10 mouse cellular contexts compared by ENCODE assay signal in the genomic region with DNA sequence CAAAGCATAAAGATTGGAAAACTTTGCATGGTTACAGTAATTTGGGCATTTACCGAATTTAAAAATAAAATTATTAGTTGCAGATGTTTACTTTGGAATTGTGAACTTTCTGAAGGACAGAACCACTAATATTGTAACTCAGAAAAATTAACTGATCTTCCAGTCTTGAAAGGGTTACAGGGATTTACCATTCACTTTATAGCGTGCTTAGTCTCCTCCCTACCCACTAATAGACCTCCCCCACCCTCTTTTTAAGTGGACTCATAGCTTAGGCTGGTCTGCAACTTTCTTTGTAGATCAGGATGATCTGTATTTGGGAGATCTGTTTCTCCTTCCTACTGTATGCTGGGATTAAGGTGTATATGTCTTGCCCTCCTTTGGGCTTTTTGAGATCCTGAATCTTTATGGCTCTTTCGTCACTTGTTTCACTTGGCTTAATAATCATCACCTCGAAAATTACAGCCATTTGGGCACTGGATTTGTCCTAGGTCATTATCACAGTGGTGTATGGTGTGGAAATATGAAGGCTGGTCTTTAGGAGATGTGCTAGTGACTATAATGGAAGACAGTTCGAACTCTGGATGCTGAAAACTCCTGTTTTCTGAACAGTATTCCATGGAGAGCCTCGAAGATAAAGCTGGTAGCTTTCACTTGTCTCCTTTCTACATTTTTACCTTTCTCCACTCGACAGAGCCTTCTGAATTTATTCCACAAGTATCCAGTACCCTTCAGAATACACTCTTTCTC. TPM values are rescaled to one million over a fixed set of nuclear protein-coding genes. Genes with fewer than 3 reads are reported as not detected.
A peak's percentile ranks its signal among the peaks of the same experiment; 100 is the strongest.
DNase-seq lines count a peak whose midpoint lies in the region; ATAC-seq lines count a peak whose summit lies in the region.
"Had no signal": no experiment of that assay in that cellular context is flagged by ENCODE, and none has a peak within 500 bp of the region (broad histone marks: within the 10 kb centered on the region; RNA-seq: fewer than 3 reads in every experiment).

No protein-coding gene starts in this region.

- H3K27ac ChIP-seq in liver, embryonic 11.5 days (ENCODE audit: low read depth, low read length) = peak overlapping the region; percentile 100
- H3K27ac ChIP-seq in embryonic facial prominence, embryonic 13.5 days = peak overlapping the region; percentile 97
- H3K27ac ChIP-seq in limb, embryonic 11.5 days (replicated peaks; ENCODE audit: low read depth, low read length) = peak overlapping the region; percentile 94
- H3K27ac ChIP-seq in stomach, embryonic 15.5 days = peak overlapping the region; percentile 68

- peak overlapping the region; percentile 75 for H3K9ac ChIP-seq in liver, embryonic 11.5 days (ENCODE audit: low read depth, low read length)
- H3K9ac ChIP-seq in embryonic facial prominence, embryonic 13.5 days = peak overlapping the region; percentile 66
- H3K9ac ChIP-seq in limb, embryonic 11.5 days (ENCODE audit: low read length) = peak overlapping the region; percentile 70
- peak overlapping the region; percentile 9; the same call in 1 of the 2 replicates for H3K9ac ChIP-seq in stomach, embryonic 15.5 days

- H3K4me2 ChIP-seq in liver, embryonic 11.5 days = peak overlapping the region; percentile 88
- H3K4me2 ChIP-seq in embryonic facial prominence, embryonic 13.5 days = peak overlapping the region; percentile 66
- peak overlapping the region; percentile 75 for H3K4me2 ChIP-seq in limb, embryonic 11.5 days (ENCODE audit: low read depth, severe bottlenecking)
- peak overlapping the region; percentile 70 for H3K4me2 ChIP-seq in stomach, embryonic 15.5 days

- no peak for DNase-seq in liver, embryonic 11.5 days (ENCODE audit: low spot score)
- DNase-seq in liver = no peak
- DNase-seq in limb, embryonic 11.5 days (ENCODE audit: low spot score) = no peak
- DNase-seq in gastrocnemius, postnatal 10 days = no peak
- no peak for DNase-seq in urinary bladder, postnatal 36 days (ENCODE audit: low spot score in 2 of 2)
- DNase-seq in spleen, postnatal 14 days (ENCODE audit: low spot score in 2 of 2) = no peak
- DNase-seq: thymus, postnatal 25 days had no signal

- no peaks in the 10 kb centered on the region for H3K36me3 ChIP-seq in liver, embryonic 11.5 days (ENCODE audit: control insufficient read depth, insufficient read depth, low read length)
- no peaks in the 10 kb centered on the region for H3K36me3 ChIP-seq in embryonic facial prominence, embryonic 13.5 days
- H3K36me3 ChIP-seq in limb, embryonic 11.5 days (ENCODE audit: control insufficient read depth, insufficient read depth, low read length) = no peaks in the 10 kb centered on the region
- H3K36me3 ChIP-seq in stomach, embryonic 15.5 days = no peaks in the 10 kb centered on the region

- ATAC-seq in liver, embryonic 11.5 days (replicated peaks; ENCODE audit: low FRiP score) = no peak
- ATAC-seq in embryonic facial prominence, embryonic 13.5 days (ENCODE audit: insufficient number of reproducible peaks, insufficient read depth, low FRiP score, low TSS enrichment, low read depth) = no peak
- no peak for ATAC-seq in limb, embryonic 11.5 days (ENCODE audit: insufficient number of reproducible peaks, low FRiP score, low TSS enrichment, low read depth)
- ATAC-seq in stomach, embryonic 15.5 days (ENCODE audit: insufficient read depth, low FRiP score, low read depth) = no peak
- ATAC-seq: activated CD4-positive, CD25-positive, alpha-beta regulatory T cell, adult 4 months had no signal

- WGBS in liver, embryonic 11.5 days = 21% methylated on average over 7 of the region's 7 CpGs
- 16% methylated on average over 7 of the region's 7 CpGs for WGBS in embryonic facial prominence, embryonic 13.5 days
- whole genome bisulfite sequencing in limb, embryonic 11.5 days = 23% methylated on average over 7 of the region's 7 CpGs
- 14% methylated on average over 7 of the region's 7 CpGs for WGBS in stomach, embryonic 15.5 days

- H3K9me3 ChIP-seq in liver, embryonic 11.5 days (ENCODE audit: control insufficient read depth, low read length) = no peaks in the 10 kb centered on the region
- H3K9me3 ChIP-seq in embryonic facial prominence, embryonic 13.5 days = no peaks in the 10 kb centered on the region
- H3K9me3 ChIP-seq in limb, embryonic 11.5 days (ENCODE audit: control insufficient read depth, low read length) = no peaks in the 10 kb centered on the region
- no peaks in the 10 kb centered on the region for H3K9me3 ChIP-seq in stomach, embryonic 15.5 days

- peak overlapping the region; percentile 65 for H3K4me3 ChIP-seq in liver, embryonic 11.5 days (ENCODE audit: low read depth, low read length)
- peak overlapping the region; percentile 54 for H3K4me3 ChIP-seq in embryonic facial prominence, embryonic 13.5 days
- peak overlapping the region; percentile 47 for H3K4me3 ChIP-seq in limb, embryonic 11.5 days (ENCODE audit: low read depth, low read length)
- H3K4me3 ChIP-seq in stomach, embryonic 15.5 days (replicated peaks) = peak overlapping the region; percentile 35

- no peaks in the 10 kb centered on the region for H3K27me3 ChIP-seq in liver, embryonic 11.5 days (replicated peaks; ENCODE audit: control insufficient read depth, insufficient read depth, low read length)
- H3K27me3 ChIP-seq in embryonic facial prominence, embryonic 13.5 days = no peaks in the 10 kb centered on the region
- no peaks in the 10 kb centered on the region for H3K27me3 ChIP-seq in limb, embryonic 11.5 days (ENCODE audit: control insufficient read depth, insufficient read depth, low read length)
- no peaks in the 10 kb centered on the region for H3K27me3 ChIP-seq in stomach, embryonic 15.5 days (replicated peaks)

- peaks cover 20% of the 10 kb centered on the region for H3K4me1 ChIP-seq in liver, embryonic 11.5 days (replicated peaks; ENCODE audit: control insufficient read depth, insufficient read depth, low read length)
- H3K4me1 ChIP-seq in embryonic facial prominence, embryonic 13.5 days = peaks cover 32% of the 10 kb centered on the region
- peaks cover 11% of the 10 kb centered on the region for H3K4me1 ChIP-seq in limb, embryonic 11.5 days (ENCODE audit: control insufficient read depth, insufficient read depth, low read length)
- H3K4me1 ChIP-seq in stomach, embryonic 15.5 days = peaks cover 17% of the 10 kb centered on the region

RNA-seq across cellular contexts. Expression of a gene that starts 1.0 kb away (rescaled TPM):
- 5.2 TPM in 2 replicates for polyA plus RNA-seq in liver, embryonic 11.5 days (2014; fragmentation: Nextera tagmentation; extraction: Ambion mirVana)
- 5.3 and 6.7 TPM in 2 replicates for polyA plus RNA-seq in embryonic facial prominence, embryonic 13.5 days (2015; fragmentation: Nextera tagmentation; extraction: Ambion mirVana)
- polyA plus RNA-seq in limb, embryonic 11.5 days (2014; fragmentation: Nextera tagmentation; extraction: Ambion mirVana) = 7.0 and 9.4 TPM in 2 replicates
- 6.5 and 7.3 TPM in 2 replicates for polyA plus RNA-seq in stomach, embryonic 15.5 days (2015; fragmentation: Nextera tagmentation; extraction: Ambion mirVana)
- total RNA-seq in gastrocnemius, postnatal 10 days (2021) = 10 to 100 TPM; 58.4 to 59.9 TPM

RNA-seq across cellular contexts. Expression of a gene that starts 2.5 kb away (rescaled TPM):
- polyA plus RNA-seq in liver, embryonic 11.5 days (2014; fragmentation: Nextera tagmentation; extraction: Ambion mirVana) = 1.1 and 5.1 TPM in 2 replicates
- 6.6 and 13.4 TPM in 2 replicates for polyA plus RNA-seq in embryonic facial prominence, embryonic 13.5 days (2015; fragmentation: Nextera tagmentation; extraction: Ambion mirVana)
- 5.1 and 7.9 TPM in 2 replicates for polyA plus RNA-seq in limb, embryonic 11.5 days (2014; fragmentation: Nextera tagmentation; extraction: Ambion mirVana)
- 4.1 and 13.0 TPM in 2 replicates for polyA plus RNA-seq in stomach, embryonic 15.5 days (2015; fragmentation: Nextera tagmentation; extraction: Ambion mirVana)
- total RNA-seq in gastrocnemius, postnatal 10 days (2021) = 100 to 1,000 TPM; 189 to 190 TPM
- polyA plus RNA-seq: activated CD4-positive, CD25-positive, alpha-beta regulatory T cell, adult 4 months had no signal

RNA-seq across cellular contexts. Expression of a gene that starts 5.4 kb away (rescaled TPM):
- 3.3 and 4.3 TPM in 2 replicates for polyA plus RNA-seq in liver, embryonic 11.5 days (2014; fragmentation: Nextera tagmentation; extraction: Ambion mirVana)
- 7.3 and 7.9 TPM in 2 replicates for polyA plus RNA-seq in embryonic facial prominence, embryonic 13.5 days (2015; fragmentation: Nextera tagmentation; extraction: Ambion mirVana)
- 4.0 and 5.6 TPM in 2 replicates for polyA plus RNA-seq in limb, embryonic 11.5 days (2014; fragmentation: Nextera tagmentation; extraction: Ambion mirVana)
- polyA plus RNA-seq in stomach, embryonic 15.5 days (2015; fragmentation: Nextera tagmentation; extraction: Ambion mirVana) = 6.1 and 7.3 TPM in 2 replicates
- 100 to 1,000 TPM; 473 to 507 TPM for total RNA-seq in gastrocnemius, postnatal 10 days (2021)

RNA-seq across cellular contexts. Expression of a gene that starts 6.9 kb away (rescaled TPM):
- 1.6 and 1.7 TPM in 2 replicates for polyA plus RNA-seq in liver, embryonic 11.5 days (2014; fragmentation: Nextera tagmentation; extraction: Ambion mirVana)
- polyA plus RNA-seq in embryonic facial prominence, embryonic 13.5 days (2015; fragmentation: Nextera tagmentation; extraction: Ambion mirVana) = 0.98 and 1.4 TPM in 2 replicates
- 0.79 and 1.0 TPM in 2 replicates for polyA plus RNA-seq in limb, embryonic 11.5 days (2014; fragmentation: Nextera tagmentation; extraction: Ambion mirVana)
- polyA plus RNA-seq in stomach, embryonic 15.5 days (2015; fragmentation: Nextera tagmentation; extraction: Ambion mirVana) = 1.0 and 1.5 TPM in 2 replicates
- 10 to 100 TPM; 11.8 to 13.3 TPM for total RNA-seq in gastrocnemius, postnatal 10 days (2021)

RNA-seq across cellular contexts. Expression of a gene that starts 7.6 kb away (rescaled TPM):
- polyA plus RNA-seq in liver, embryonic 11.5 days (2014; fragmentation: Nextera tagmentation; extraction: Ambion mirVana) = 0.42 and 0.62 TPM in 2 replicates
- 1.2 and 1.3 TPM in 2 replicates for polyA plus RNA-seq in embryonic facial prominence, embryonic 13.5 days (2015; fragmentation: Nextera tagmentation; extraction: Ambion mirVana)
- 1.4 and 2.0 TPM in 2 replicates for polyA plus RNA-seq in limb, embryonic 11.5 days (2014; fragmentation: Nextera tagmentation; extraction: Ambion mirVana)
- polyA plus RNA-seq in stomach, embryonic 15.5 days (2015; fragmentation: Nextera tagmentation; extraction: Ambion mirVana) = 0.83 and 0.94 TPM in 2 replicates
- total RNA-seq in gastrocnemius, postnatal 10 days (2021) = 10 to 100 TPM; 53.8 to 66.7 TPM

Comparison
In these comparisons a context has a peak if more than half of its experiments do, and no peak if none do; other contexts are left out.
1. H3K9ac ChIP-seq: peak in every context shown above with its lines; median percentile 75 in liver, embryonic 11.5 days; 70 in limb, embryonic 11.5 days; 66 in embryonic facial prominence, embryonic 13.5 days; 9 in stomach, embryonic 15.5 days.